Mouse (Mus musculus): Measurements from ENCODE around the gene Pmm2.

Gene Pmm2

GRCm38 (mm10) chr16:8679780-8680179 is 42.3 kb downstream of the Pmm2 start:
- no peak for DNase-seq (ENCODE audit: low spot score in 2 of 2)

- DNase-seq (ENCODE audit: low spot score in 2 of 2): no peak
Observed at GRCm38 (mm10) chr16:8680470-8680869, 43.0 kb downstream of the Pmm2 start, which contains the start of gene Gm5767. Gene Gm5767, plus strand, starts transcription at chr16:8680770.

DNA sequence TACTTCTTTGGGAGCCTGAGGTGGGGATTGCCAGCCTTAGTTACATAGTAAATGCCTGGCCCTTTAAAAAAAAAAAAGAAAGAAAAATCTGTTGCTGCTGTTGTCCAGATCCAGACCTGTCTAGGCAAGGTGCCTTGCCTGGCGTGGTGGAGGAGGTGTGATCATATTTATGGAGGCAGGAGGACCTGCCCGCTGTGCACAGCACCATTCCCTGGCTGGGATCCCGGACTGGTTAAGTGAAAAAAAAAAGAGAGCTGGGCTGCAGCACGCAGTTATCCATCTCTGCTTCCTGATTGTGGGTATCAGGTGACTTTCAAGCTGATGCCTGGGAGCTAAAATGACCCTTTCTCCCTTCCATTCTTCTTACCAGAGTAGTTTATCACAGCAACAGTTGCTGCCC is 47.6 kb downstream of the Pmm2 start:
- no peak for DNase-seq (ENCODE audit: low spot score in 2 of 2)

GRCm38 (mm10) chr16:8686121-8686870 is 48.8 kb downstream of the Pmm2 start:
- DNase-seq (ENCODE audit: low spot score in 2 of 2): peak; percentile 71 to 73

- no peak for DNase-seq (ENCODE audit: low spot score in 2 of 2)
Observed at GRCm38 (mm10) chr16:8686871-8687535, 49.5 kb downstream of the Pmm2 start.

GRCm38 (mm10) chr16:8687559-8688112 is 50.2 kb downstream of the Pmm2 start:
- no peak for DNase-seq (ENCODE audit: low spot score in 2 of 2)

GRCm38 (mm10) chr16:8689979-8690656 is 52.6 kb downstream of the Pmm2 start:
- peak in 1 of 2 experiments; percentile 45 for DNase-seq (ENCODE audit: low spot score in 2 of 2)

GRCm38 (mm10) chr16:8691206-8691605 is 53.7 kb downstream of the Pmm2 start:
- no peak for DNase-seq (ENCODE audit: low spot score in 2 of 2)

DNA sequence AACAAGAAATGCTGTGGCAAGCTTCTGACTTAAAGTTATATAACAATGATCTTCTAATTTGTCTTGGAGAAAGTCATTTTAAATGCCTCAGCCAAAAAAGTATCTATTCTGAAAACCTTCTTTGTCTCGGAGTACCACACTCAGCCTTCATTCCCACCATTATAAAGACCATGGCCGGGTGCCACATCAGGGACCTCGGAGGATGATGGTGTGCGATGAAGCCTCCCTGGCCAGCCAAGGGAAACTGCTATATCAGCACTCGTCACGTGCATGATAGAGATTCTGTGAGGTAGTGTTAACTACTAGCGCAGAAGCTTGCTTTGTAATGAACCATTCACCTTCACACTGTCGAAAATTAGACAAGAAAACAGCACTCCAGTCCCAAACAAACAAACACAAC is 62.1 kb downstream of the Pmm2 start:
- DNase-seq (ENCODE audit: low spot score in 2 of 2): no peak

GRCm38 (mm10) chr16:8700586-8700985 is 63.1 kb downstream of the Pmm2 start:
- no peak for DNase-seq (ENCODE audit: low spot score in 2 of 2)

DNA sequence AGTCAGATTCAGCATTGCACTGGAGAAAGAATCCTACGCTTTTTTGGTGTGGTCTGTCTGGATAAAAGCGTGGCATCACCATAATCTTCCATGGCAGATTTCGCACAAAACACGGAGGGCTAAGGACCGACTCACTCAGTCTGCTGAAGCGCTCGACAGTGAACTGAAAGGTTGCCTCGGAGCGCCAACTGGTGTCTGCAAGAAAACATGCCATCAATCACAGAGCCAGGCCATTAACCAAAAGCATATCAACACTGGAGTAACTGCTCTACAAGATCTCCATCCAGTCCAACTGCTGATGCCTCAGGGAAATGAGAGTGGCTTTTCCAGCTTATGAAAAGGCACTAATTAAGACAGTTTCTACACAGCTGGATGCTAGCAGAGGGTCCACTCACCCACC is 74.5 kb downstream of the Pmm2 start:
- DNase-seq (ENCODE audit: low spot score in 2 of 2): no peak
